Mouse (Mus musculus): Measurements from ENCODE around the gene Zfp119a.
A peak's percentile ranks its signal among the peaks of the same experiment; 100 is the strongest.
"Not testable (repeated sequence)": the region's sequence is repeated elsewhere in the genome, so short reads cannot be mapped to it uniquely, and the experiment has no call there.

Zfp119a gene

DNA sequence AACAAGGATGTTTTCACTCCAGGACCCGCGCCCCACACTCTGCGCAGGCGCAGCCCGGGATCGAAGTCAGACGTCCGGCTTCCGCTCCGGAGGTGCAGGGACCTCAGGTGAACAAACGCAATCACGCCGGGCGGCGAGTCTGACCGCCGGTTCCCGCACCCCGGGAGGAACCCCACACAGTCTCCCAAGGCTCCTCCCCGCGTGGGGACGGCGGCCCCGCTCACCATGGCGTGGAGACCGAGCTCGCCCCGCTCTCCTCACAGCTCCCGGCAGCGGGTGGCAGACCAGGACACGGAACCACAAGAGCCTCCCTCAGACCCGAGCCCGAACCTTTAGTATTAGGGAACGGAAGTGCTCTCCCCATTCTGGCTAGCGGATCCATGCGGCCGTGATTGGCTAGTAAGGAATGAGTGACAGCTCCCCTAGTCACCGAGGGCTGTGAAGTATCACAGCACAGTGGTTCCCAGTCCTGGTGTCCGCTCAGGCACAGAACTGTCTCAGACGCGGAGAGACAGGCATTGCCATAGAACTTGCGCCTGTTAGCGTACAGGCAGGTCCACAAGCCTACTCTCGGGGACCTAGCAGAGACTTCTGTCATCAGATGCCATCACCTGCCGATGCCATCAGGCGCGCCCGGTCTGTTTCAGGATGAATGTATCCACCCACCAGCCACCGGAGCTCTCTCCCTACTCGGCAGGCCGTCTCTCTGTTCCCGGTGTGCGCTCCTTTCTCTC is at the start of gene Zfp119a:
Gene Zfp119a (minus strand): TSS at position 295 of the 734 bp plus-strand sequence.
- peak; percentile 94 for DNase-seq (ENCODE audit: low read depth, low spot score)

DNA sequence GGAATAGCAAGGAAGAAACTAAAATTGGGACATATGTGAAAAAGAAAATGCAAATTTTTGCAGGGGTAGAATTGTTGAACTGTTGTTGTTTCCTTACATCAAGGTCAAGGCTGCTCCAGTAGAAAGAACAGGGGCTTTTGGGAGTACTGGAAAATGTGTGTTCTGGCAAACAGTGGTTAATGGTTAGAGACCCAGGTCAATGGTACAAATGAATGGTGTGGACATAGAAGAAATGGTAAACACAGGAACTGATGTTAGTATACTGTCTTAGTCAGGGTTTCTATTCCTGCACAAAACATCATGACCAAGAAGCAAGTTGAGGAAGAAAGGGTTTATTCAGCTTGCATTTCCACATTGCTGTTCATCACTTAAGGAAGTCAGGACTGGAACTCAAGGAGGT is 27.9 kb upstream of the Zfp119a start:
- DNase-seq (ENCODE audit: low read depth, low spot score): no peak

DNA sequence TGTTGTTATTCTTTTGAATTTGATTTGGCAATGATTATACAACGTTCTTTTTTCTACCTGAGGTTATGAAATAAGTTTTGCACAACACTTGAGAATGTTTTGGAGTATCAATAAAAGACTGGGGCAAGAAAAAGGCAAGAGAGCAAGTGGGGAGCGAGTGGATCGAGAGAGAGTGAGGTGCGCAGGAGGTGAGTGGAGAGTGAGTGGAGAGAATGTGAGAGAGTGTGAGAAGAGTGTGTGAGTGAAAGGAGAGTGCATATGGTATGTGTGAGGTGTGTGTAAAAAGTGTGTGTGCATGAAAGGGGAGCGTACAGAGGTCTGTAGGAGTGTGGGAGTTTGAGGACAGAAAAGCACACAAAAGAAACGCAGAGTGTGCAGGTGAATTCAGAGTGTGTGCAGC is 25.4 kb upstream of the Zfp119a start:
- no peak for DNase-seq (ENCODE audit: low read depth, low spot score)

DNA sequence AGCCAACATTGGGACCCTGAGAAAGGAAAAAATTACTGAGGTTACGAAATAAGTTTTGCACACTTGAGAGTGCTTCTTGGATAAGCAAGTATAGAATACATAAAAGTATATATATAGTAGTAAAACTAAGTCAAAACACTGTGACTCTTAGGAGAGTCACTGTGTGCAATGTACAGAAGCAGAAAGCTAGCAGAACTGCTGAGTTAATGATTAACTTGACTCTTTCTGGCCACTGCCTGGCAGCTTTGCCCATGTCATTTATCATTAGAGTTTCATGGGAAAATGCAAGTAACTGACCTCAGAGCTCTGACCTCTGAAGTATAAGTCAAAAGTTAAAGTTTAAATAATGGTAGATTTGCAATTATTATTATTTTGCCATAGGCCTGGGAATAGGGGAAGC is 25.0 kb upstream of the Zfp119a start:
- DNase-seq (ENCODE audit: low read depth, low spot score): no peak

DNA sequence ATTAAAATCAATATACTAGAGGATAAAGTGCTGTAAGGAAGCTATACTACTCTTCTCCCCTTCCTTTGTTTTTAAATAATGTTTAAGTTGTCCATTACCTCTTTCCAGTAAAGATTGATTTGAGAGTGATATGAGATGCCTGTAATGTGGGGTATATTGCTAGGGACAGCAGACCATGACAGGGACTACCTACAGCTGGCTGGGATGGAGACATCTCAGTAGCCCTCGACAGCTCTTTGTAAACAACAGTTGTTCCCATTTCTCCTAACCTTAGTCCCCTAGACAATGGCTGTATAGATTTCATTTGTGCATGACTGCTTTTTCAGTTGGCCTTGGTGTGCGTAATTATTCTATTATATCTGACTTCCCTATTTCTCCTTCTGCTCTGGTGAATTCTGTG is 24.4 kb upstream of the Zfp119a start:
- DNase-seq (ENCODE audit: low read depth, low spot score): no peak

DNA sequence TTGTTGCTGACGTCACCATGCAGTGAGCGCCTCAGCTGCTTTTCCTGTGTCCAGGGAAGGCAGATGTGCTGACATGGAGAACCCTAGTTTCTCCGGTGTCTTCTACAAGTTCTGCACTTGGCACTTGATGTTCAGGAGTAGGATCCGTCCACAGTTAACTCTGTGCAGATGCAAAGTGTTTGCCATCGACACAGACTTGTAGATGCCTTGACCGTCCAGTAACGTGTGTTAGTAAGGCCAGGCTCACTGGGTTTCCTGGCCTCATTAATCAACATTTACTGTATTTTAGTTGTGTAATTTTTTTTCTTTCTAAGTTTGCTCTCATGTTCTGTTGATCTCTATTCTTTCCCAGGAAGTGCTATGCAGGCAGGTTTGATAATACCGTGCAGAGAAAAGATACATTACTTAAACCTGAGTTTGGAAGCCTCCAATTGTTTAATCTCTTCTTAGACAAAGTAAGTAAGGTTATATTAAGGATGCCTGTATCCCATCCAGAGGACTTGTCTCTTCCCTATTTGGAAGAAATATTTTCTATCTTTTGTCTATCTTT is 13.8 kb upstream of the Zfp119a start:
- not testable (repeated sequence) for DNase-seq (ENCODE audit: low read depth, low spot score)

DNA sequence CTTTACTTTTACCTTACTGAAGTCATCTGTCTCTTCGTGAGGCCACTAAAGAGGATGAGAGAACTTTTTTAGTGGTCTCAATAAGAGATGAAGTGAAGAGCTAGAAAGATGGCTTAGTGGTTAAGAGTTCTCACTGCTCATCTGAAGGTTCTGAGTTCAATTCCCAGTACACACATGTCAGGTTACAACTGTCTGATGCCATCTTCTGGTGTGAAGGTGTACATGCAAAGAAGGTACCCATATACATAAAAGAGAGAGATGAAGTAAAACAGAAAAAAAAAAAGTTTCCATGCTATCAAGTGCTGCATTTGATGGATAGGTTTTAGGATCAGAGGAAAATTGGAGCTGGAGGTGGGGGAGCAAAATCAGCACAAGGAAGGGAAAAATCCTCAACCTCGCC is 6.2 kb upstream of the Zfp119a start:
- no peak for DNase-seq (ENCODE audit: low read depth, low spot score)

DNA sequence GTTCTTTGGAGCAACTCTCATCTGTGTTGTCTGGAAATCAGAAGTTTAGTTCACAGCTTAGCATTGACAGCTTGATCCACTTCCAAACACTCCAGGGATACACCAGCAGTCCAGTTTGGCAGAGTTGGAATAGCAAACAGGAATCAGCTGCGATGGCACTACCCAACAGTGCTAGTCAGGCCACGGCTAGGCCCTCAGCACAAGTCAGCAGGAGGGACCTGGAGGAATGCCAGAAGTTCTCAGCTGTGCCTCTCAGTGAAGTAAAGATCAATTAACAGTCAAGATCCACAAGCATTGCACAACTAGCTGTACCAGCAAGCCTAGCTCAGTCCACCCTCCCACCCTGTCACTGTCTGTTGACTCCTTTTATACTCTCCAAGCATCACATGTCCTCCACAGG is 4.9 kb upstream of the Zfp119a start:
- no peak for DNase-seq (ENCODE audit: low read depth, low spot score)

DNA sequence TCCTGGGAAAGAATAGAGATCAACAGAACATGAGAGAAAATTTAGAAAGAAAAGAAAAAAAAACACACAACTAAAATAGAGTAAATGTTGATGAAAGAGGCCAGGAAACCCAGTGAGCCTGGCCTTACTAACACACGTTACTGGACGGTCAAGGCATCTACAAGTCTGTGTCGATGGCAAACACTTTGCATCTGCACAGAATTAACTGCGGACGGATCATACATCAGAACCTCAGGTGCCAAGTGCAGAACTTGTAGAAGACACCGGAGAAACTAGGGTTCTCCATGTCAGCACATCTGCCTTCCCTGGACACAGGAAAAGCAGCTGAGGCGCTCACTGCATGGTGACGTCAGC is 471 bp downstream of the Zfp119a start:
- DNase-seq (ENCODE audit: low read depth, low spot score): peak; percentile 19

DNA sequence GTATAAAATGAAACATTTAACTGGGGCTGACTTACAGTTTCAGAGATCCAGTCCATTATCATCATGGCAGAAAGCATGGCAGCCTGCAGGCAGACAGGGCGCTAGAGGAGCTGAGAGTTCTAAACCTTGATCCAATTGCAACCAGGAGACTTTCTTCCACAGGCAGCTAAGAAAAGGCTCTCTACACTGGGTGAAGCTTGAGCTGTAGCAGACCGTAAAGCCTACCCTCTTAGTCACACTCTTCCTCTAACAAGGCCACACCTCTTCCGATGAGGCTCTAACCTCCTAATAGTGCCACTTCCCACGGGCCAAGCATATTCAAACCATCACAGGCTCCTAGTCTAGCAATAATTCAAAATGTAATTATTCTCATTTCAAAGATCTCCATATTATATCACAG is 1.5 kb downstream of the Zfp119a start:
- DNase-seq (ENCODE audit: low read depth, low spot score): no peak

DNA sequence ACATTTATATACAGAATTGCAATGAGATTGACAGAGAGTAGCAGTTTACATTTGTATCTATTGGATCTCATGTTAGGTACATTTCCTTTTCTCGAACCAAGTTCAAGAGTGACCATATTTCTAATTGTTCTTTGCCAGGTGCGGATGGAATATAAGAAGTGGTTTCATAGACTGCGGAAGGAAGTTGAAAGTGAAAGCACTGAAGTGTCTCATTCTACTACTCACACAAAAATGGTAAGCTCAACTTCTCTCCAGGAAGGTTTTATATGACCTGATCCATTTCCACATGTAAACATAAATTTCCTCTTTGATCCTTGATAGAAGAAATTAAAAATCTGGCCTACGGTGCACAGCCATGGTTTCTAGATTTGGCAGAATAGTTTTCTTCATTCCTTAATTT is 35.7 kb downstream of the Zfp119a start:
- DNase-seq (ENCODE audit: low read depth, low spot score): no peak

DNA sequence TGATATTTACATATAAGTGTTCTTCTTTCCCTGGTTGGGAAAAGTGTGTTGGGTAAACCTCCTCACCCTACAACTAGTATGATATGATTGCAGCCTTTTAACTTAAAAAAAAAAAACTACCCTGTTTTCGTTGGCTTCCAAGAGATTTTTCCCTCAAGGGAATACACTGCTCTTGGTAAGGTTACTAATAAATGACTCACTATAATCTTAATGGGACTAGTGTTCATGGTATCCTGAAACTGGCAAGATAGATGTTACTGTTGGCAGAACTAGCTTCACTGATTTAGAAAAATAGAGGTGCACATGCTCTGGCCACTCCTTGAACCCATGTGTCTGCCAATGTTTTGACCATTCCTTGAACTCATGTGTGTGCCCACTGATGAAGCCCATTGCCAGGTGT is 57.2 kb downstream of the Zfp119a start:
- no peak for DNase-seq (ENCODE audit: low read depth, low spot score)

DNA sequence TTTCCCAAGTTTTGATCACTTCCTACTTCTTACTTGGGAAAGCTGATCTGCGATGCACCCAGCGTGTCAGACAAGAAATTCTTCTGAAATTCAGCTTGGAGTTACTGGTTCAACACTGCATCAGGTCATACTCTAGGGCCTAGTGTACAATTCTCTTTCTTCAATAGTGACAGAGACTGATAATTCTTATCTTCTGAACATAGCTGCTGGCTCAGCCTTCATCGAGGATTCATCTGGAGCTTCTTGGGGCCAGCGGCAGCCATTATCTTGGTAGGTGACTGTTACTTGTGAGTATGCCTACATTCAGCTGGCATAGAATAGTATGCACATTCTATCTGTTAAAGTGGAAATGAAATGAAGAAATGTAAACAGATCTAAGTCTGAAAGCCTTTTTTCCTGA is 61.9 kb downstream of the Zfp119a start:
- DNase-seq (ENCODE audit: low read depth, low spot score): no peak

Data from telencephalon, adult 2 months (tissue).